In the genomic region with DNA sequence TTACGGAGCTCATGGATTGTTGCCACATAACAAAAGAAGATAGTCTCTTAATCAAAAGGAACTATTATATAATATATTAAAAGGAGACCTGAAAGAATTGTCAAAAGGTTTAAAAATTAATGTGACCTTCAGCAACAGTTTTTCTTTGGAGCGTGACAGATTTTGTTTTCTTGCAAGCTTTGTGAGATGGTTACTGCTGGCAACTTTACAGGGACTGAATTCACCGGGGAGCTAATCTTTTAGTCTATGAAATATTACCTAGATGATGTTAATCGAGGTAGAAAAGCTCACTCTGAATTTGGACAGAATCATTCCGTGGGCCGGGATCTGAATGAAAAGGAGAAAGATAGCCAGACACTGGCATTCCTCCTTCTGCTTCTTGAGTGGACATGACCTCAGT, we compare ENCODE assay signal across 26 mouse cellular contexts.
"Had no signal": no experiment of that assay in that cellular context is flagged by ENCODE, and none has a peak within 500 bp of the region (broad histone marks: within the 10 kb centered on the region; RNA-seq: fewer than 3 reads in every experiment).

No protein-coding gene starts in this region.

- H3K27ac ChIP-seq: embryonic facial prominence, embryonic 10.5 days; embryonic facial prominence, embryonic 12.5 days; embryonic facial prominence, embryonic 13.5 days; embryonic facial prominence, embryonic 15.5 days; forebrain, embryonic 10.5 days; forebrain, embryonic 12.5 days; forebrain, embryonic 13.5 days; forebrain, embryonic 15.5 days; gastrocnemius, adult 2 months had no signal

- H3K36me3 ChIP-seq: embryonic facial prominence, embryonic 10.5 days; embryonic facial prominence, embryonic 12.5 days; embryonic facial prominence, embryonic 13.5 days; embryonic facial prominence, embryonic 15.5 days; forebrain, embryonic 10.5 days; forebrain, embryonic 12.5 days; forebrain, embryonic 15.5 days had no signal

- H3K27me3 ChIP-seq: embryonic facial prominence, embryonic 12.5 days; embryonic facial prominence, embryonic 13.5 days; embryonic facial prominence, embryonic 15.5 days; forebrain, embryonic 12.5 days; forebrain, embryonic 13.5 days; forebrain, embryonic 15.5 days had no signal

- DNase-seq: cerebellum, adult 18-20 months; cerebellum, adult 2 months; cerebellum, adult 8-10 months; cerebellum, adult 9-10 months; cerebellum, adult 9-11 months; cerebellum, postnatal 25 days; cerebellum, postnatal 36 days; embryo, embryonic 11 days; forebrain, postnatal 0 days; gastrocnemius, adult 2 months; gastrocnemius, postnatal 10 days; gastrocnemius, postnatal 14 days; gastrocnemius, postnatal 25 days; gastrocnemius, postnatal 36 days; heart, adult 11 months had no signal

- H3K4me1 ChIP-seq: embryonic facial prominence, embryonic 10.5 days; embryonic facial prominence, embryonic 12.5 days; embryonic facial prominence, embryonic 13.5 days; embryonic facial prominence, embryonic 15.5 days; forebrain, embryonic 10.5 days; forebrain, embryonic 12.5 days; forebrain, embryonic 13.5 days; forebrain, embryonic 15.5 days had no signal

- H3K9me3 ChIP-seq: embryonic facial prominence, embryonic 10.5 days; embryonic facial prominence, embryonic 12.5 days; embryonic facial prominence, embryonic 13.5 days; embryonic facial prominence, embryonic 15.5 days; forebrain, embryonic 10.5 days; forebrain, embryonic 12.5 days; forebrain, embryonic 13.5 days; forebrain, embryonic 15.5 days had no signal

- H3K4me2 ChIP-seq: embryonic facial prominence, embryonic 12.5 days; embryonic facial prominence, embryonic 13.5 days; embryonic facial prominence, embryonic 15.5 days; forebrain, embryonic 12.5 days; forebrain, embryonic 13.5 days; forebrain, embryonic 15.5 days had no signal

- H3K4me3 ChIP-seq: embryonic facial prominence, embryonic 10.5 days; embryonic facial prominence, embryonic 12.5 days; embryonic facial prominence, embryonic 13.5 days; embryonic facial prominence, embryonic 15.5 days; erythroblast, embryonic 14.5 days; forebrain, embryonic 10.5 days; forebrain, embryonic 12.5 days; forebrain, embryonic 13.5 days; forebrain, embryonic 15.5 days; gastrocnemius, adult 2 months had no signal

- ATAC-seq: forebrain, embryonic 13.5 days; forebrain, embryonic 14.5 days; forebrain, embryonic 15.5 days; forebrain, embryonic 16.5 days; forebrain, postnatal 0 days had no signal

- H3K9ac ChIP-seq: embryonic facial prominence, embryonic 12.5 days; embryonic facial prominence, embryonic 13.5 days; embryonic facial prominence, embryonic 15.5 days; forebrain, embryonic 12.5 days; forebrain, embryonic 13.5 days; forebrain, embryonic 15.5 days; forebrain, postnatal 0 days had no signal
